In the genomic region with DNA sequence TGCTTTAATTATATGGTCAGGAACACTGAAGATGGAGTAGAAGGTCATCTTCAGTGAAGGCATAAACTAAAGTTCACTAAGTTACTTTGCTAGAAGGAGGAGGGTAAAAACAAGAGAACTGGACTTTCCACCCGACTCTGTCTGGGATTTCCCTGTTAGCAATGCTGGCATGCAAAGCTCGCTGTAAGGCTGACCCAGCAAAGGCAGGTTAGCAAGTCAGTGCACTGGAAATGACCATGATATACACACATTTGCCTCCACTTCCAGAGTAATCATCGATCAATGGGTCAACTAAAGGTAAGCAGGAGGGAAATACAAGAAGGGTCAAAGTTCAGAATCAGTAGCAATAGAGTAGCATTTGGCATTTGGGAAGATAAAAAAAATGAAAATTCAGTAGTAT, we compare ENCODE assay signal across 15 mouse cellular contexts.
"Had no signal": no experiment of that assay in that cellular context is flagged by ENCODE, and none has a peak within 500 bp of the region (broad histone marks: within the 10 kb centered on the region; RNA-seq: fewer than 3 reads in every experiment).

No protein-coding gene starts in this region.

- H3K9ac ChIP-seq: limb, embryonic 13.5 days; liver, embryonic 13.5 days; neural tube, embryonic 15.5 days had no signal

- ATAC-seq: lung, postnatal 0 days had no signal

- DNase-seq: left cerebral cortex, postnatal 4 days; liver, embryonic 13.5 days; lung, adult 18-20 months; lung, postnatal 4 days; midbrain, embryonic 14.5 days; right cerebral cortex, adult 18-20 months; right cerebral cortex, postnatal 25 days; thymus, postnatal 36 days had no signal

- H3K4me1 ChIP-seq: liver, embryonic 13.5 days had no signal

- H3K27me3 ChIP-seq: limb, embryonic 13.5 days; liver, embryonic 13.5 days; neural tube, embryonic 15.5 days had no signal

- H3K4me2 ChIP-seq: limb, embryonic 13.5 days; liver, embryonic 13.5 days; neural tube, embryonic 15.5 days had no signal

- H3K9me3 ChIP-seq: limb, embryonic 13.5 days; liver, embryonic 13.5 days; midbrain, embryonic 10.5 days; neural tube, embryonic 15.5 days had no signal

- H3K27ac ChIP-seq: kidney, postnatal 0 days; layer of hippocampus, adult 2 months; limb, embryonic 13.5 days; midbrain, embryonic 10.5 days; neural tube, embryonic 15.5 days had no signal

- H3K4me3 ChIP-seq: layer of hippocampus, adult 2 months; limb, embryonic 13.5 days; liver, embryonic 13.5 days; midbrain, embryonic 10.5 days; myocyte; neural tube, embryonic 15.5 days had no signal
